Comparison of ENCODE assay signal across 17 mouse cellular contexts in genomic region chr3:4546103-4546833, GRCm38 (mm10).
DNase-seq lines count a peak whose midpoint lies in the region; ATAC-seq lines count a peak whose summit lies in the region.
"Had no signal": no experiment of that assay in that cellular context is flagged by ENCODE, and none has a peak within 500 bp of the region (broad histone marks: within the 10 kb centered on the region; RNA-seq: fewer than 3 reads in every experiment).

No protein-coding gene starts in this region.

- DNase-seq in forebrain, embryonic 11.5 days (ENCODE audit: low spot score), result no peak
- no peak for DNase-seq in forebrain, embryonic 10.5 days (ENCODE audit: extremely low spot score, low spot score)
- DNase-seq in forebrain, embryonic 14.5 days (ENCODE audit: low spot score), result peak; percentile 70
- peak; percentile 48 for DNase-seq in mesoderm, embryonic 11.5 days (ENCODE audit: low read depth, low spot score)
- no peak for DNase-seq in natural killer cell, adult 2 months (ENCODE audit: low spot score in 2 of 2)
- DNase-seq in lung, adult 18-20 months, result no peak
- no peak for DNase-seq in urinary bladder, postnatal 10 days (ENCODE audit: low spot score)
- DNase-seq: cerebellum, adult 8-10 months; kidney, postnatal 36 days; lung, postnatal 36 days; right cerebral cortex, adult 18-20 months had no signal

- peak; percentile 93 for ATAC-seq in forebrain, embryonic 11.5 days (replicated peaks; ENCODE audit: low FRiP score)
- peak; percentile 95 for ATAC-seq in forebrain, embryonic 14.5 days
- peak; percentile 81 for ATAC-seq in neural tube, embryonic 15.5 days (ENCODE audit: low FRiP score)
- ATAC-seq: intestine, embryonic 16.5 days had no signal

- WGBS in forebrain, embryonic 11.5 days, result 30% methylated on average over 3 of the region's 3 CpGs
- WGBS in forebrain, embryonic 10.5 days, result 55% methylated on average over 3 of the region's 3 CpGs
- WGBS in forebrain, embryonic 14.5 days, result 22% methylated on average over 3 of the region's 3 CpGs
- 29% methylated on average over 3 of the region's 3 CpGs for WGBS in neural tube, embryonic 15.5 days

- no peak overlapping the region for H3K4me3 ChIP-seq in forebrain, embryonic 11.5 days (ENCODE audit: low read depth, low read length)
- H3K4me3 ChIP-seq in forebrain, embryonic 10.5 days, result no peak overlapping the region
- no peak overlapping the region for H3K4me3 ChIP-seq in forebrain, embryonic 14.5 days (ENCODE audit: low read depth, low read length)
- H3K4me3 ChIP-seq in neural tube, embryonic 15.5 days (replicated peaks), result no peak overlapping the region
- H3K4me3 ChIP-seq: embryonic facial prominence, embryonic 15.5 days; limb, embryonic 12.5 days; liver, embryonic 15.5 days; myocyte had no signal

- H3K4me1 ChIP-seq in forebrain, embryonic 11.5 days (replicated peaks; ENCODE audit: control insufficient read depth, insufficient read depth, low read length), result peaks cover 2% of the 10 kb centered on the region; the same call in 1 of the 2 replicates
- peaks cover 15% of the 10 kb centered on the region for H3K4me1 ChIP-seq in forebrain, embryonic 10.5 days
- 0 out of 2 replicates have a peak, but pooled peaks cover 5% of the 10 kb centered on the region for H3K4me1 ChIP-seq in forebrain, embryonic 14.5 days (ENCODE audit: control insufficient read depth, insufficient read depth, low read length)
- H3K4me1 ChIP-seq in neural tube, embryonic 15.5 days, result no peaks in the 10 kb centered on the region
- H3K4me1 ChIP-seq: embryonic facial prominence, embryonic 15.5 days; limb, embryonic 12.5 days; liver, embryonic 15.5 days had no signal

- H3K9ac ChIP-seq in forebrain, embryonic 11.5 days (ENCODE audit: low read length), result no peak overlapping the region
- no peak overlapping the region for H3K9ac ChIP-seq in forebrain, embryonic 14.5 days (ENCODE audit: low read length)
- no peak overlapping the region for H3K9ac ChIP-seq in neural tube, embryonic 15.5 days (replicated peaks)
- H3K9ac ChIP-seq: embryonic facial prominence, embryonic 15.5 days; limb, embryonic 12.5 days; liver, embryonic 15.5 days had no signal

- no peaks in the 10 kb centered on the region for H3K9me3 ChIP-seq in forebrain, embryonic 11.5 days (ENCODE audit: control insufficient read depth, low read length)
- no peaks in the 10 kb centered on the region for H3K9me3 ChIP-seq in forebrain, embryonic 10.5 days
- no peaks in the 10 kb centered on the region for H3K9me3 ChIP-seq in forebrain, embryonic 14.5 days (replicated peaks; ENCODE audit: control insufficient read depth, low read length)
- H3K9me3 ChIP-seq in neural tube, embryonic 15.5 days (replicated peaks), result no peaks in the 10 kb centered on the region
- H3K9me3 ChIP-seq: embryonic facial prominence, embryonic 15.5 days; limb, embryonic 12.5 days; liver, embryonic 15.5 days had no signal

- H3K36me3 ChIP-seq in forebrain, embryonic 11.5 days (ENCODE audit: control insufficient read depth, insufficient read depth, low read length), result no peaks in the 10 kb centered on the region
- H3K36me3 ChIP-seq in forebrain, embryonic 10.5 days (replicated peaks), result no peaks in the 10 kb centered on the region
- no peaks in the 10 kb centered on the region for H3K36me3 ChIP-seq in forebrain, embryonic 14.5 days (ENCODE audit: control insufficient read depth, insufficient read depth, low read length)
- H3K36me3 ChIP-seq in neural tube, embryonic 15.5 days, result no peaks in the 10 kb centered on the region
- H3K36me3 ChIP-seq: embryonic facial prominence, embryonic 15.5 days; limb, embryonic 12.5 days; liver, embryonic 15.5 days had no signal

- H3K27me3 ChIP-seq in forebrain, embryonic 11.5 days (ENCODE audit: control insufficient read depth, insufficient read depth, low read length), result no peaks in the 10 kb centered on the region
- no peaks in the 10 kb centered on the region for H3K27me3 ChIP-seq in forebrain, embryonic 10.5 days (ENCODE audit: poor library complexity, severe bottlenecking)
- H3K27me3 ChIP-seq in forebrain, embryonic 14.5 days (replicated peaks; ENCODE audit: control insufficient read depth, insufficient read depth, low read length), result no peaks in the 10 kb centered on the region
- no peaks in the 10 kb centered on the region for H3K27me3 ChIP-seq in neural tube, embryonic 15.5 days (replicated peaks)
- H3K27me3 ChIP-seq: embryonic facial prominence, embryonic 15.5 days; limb, embryonic 12.5 days; liver, embryonic 15.5 days had no signal

- H3K4me2 ChIP-seq in forebrain, embryonic 11.5 days (ENCODE audit: low read depth, low read length, severe bottlenecking), result no peak overlapping the region
- no peak overlapping the region for H3K4me2 ChIP-seq in forebrain, embryonic 14.5 days (ENCODE audit: low read length)
- no peak overlapping the region for H3K4me2 ChIP-seq in neural tube, embryonic 15.5 days
- H3K4me2 ChIP-seq: embryonic facial prominence, embryonic 15.5 days; limb, embryonic 12.5 days; liver, embryonic 15.5 days had no signal

- peak overlapping the region; percentile 18; the same call in 1 of the 2 replicates for H3K27ac ChIP-seq in forebrain, embryonic 11.5 days (ENCODE audit: low read depth, low read length)
- no peak overlapping the region for H3K27ac ChIP-seq in forebrain, embryonic 10.5 days
- H3K27ac ChIP-seq in forebrain, embryonic 14.5 days (ENCODE audit: low read depth, low read length), result no peak overlapping the region
- H3K27ac ChIP-seq in neural tube, embryonic 15.5 days (replicated peaks), result no peak overlapping the region
- H3K27ac ChIP-seq: embryonic facial prominence, embryonic 15.5 days; limb, embryonic 12.5 days; liver, embryonic 15.5 days had no signal

Comparison
In these comparisons a context has a peak if more than half of its experiments do, and no peak if none do; other contexts are left out.
1. DNase-seq: peak in forebrain, embryonic 14.5 days (single experiment) and mesoderm, embryonic 11.5 days (single experiment); none in forebrain, embryonic 11.5 days (single experiment), forebrain, embryonic 10.5 days (single experiment), natural killer cell, adult 2 months (0 of 2), lung, adult 18-20 months (0 of 2) and urinary bladder, postnatal 10 days (single experiment).
2. Peak in every context shown above with its lines, with median percentiles within 50 percentile points of each other: ATAC-seq.